Mouse (Mus musculus): ENCODE measurements around the gene Dmac2. TPM values are rescaled to one million over a fixed set of nuclear protein-coding genes. Genes with fewer than 3 reads are reported as not detected.
"Not testable (repeated sequence)": the region's sequence is repeated elsewhere in the genome, so short reads cannot be mapped to it uniquely, and the experiment has no call there.

The Dmac2 gene
- total RNA-seq (2014; rRNA removed) (54.3 and 58.1 TPM in 2 replicates), polyA plus RNA-seq (2015; fragmentation: Nextera tagmentation; extraction: Ambion mirVana) (47.5 and 50.6 TPM in 2 replicates)

GRCm38 (mm10) chr7:25618865-25619721 lies at the start of gene Dmac2:
Gene Dmac2, plus strand, starts transcription at chr7:25619414.
- H3K4me2 ChIP-seq (ENCODE audit: low read depth, low read length, poor library complexity, severe bottlenecking): peak within 1 kb of the TSS; percentile 51
- 2% methylated on average over 53 of the region's 53 CpGs for whole genome bisulfite sequencing
- peak within 1 kb of the TSS; percentile 60 for H3K4me3 ChIP-seq (ENCODE audit: low read depth, low read length)
- no peak; the same call in 1 of the 2 replicates for TF ChIP-seq CTCF (IDR thresholded peaks at IDR 0.05)
- H3K9ac ChIP-seq (replicated peaks; ENCODE audit: low read length, poor library complexity, severe bottlenecking): peak within 1 kb of the TSS; percentile 14; the same call in 1 of the 2 replicates
- peak; percentile 96 for DNase-seq (ENCODE audit: low spot score)
- H3K4me1 ChIP-seq (ENCODE audit: insufficient read depth, low read length): no peaks in the 10 kb centered on the region
- no peaks in the 10 kb centered on the region for H3K9me3 ChIP-seq (ENCODE audit: low read length)
- H3K27ac ChIP-seq (ENCODE audit: low read depth, low read length): 0 out of 2 replicates have a peak within 1 kb of the TSS, but pooled peaks have one; percentile 52
- peak; percentile 96 for ATAC-seq (ENCODE audit: low FRiP score)
- no peaks in the 10 kb centered on the region for H3K27me3 ChIP-seq (ENCODE audit: insufficient read depth, low read length)
- H3K36me3 ChIP-seq (ENCODE audit: insufficient read depth, low read length): peaks cover 18% of the 10 kb centered on the region

- not testable (repeated sequence) for H3K4me3 ChIP-seq (ENCODE audit: low read depth, low read length); H3K27me3 ChIP-seq (ENCODE audit: insufficient read depth, low read length); DNase-seq (ENCODE audit: low spot score); H3K4me2 ChIP-seq (ENCODE audit: low read depth, low read length, poor library complexity, severe bottlenecking); H3K36me3 ChIP-seq (ENCODE audit: insufficient read depth, low read length); H3K4me1 ChIP-seq (ENCODE audit: insufficient read depth, low read length); H3K9me3 ChIP-seq (ENCODE audit: low read length); H3K9ac ChIP-seq (replicated peaks; ENCODE audit: low read length, poor library complexity, severe bottlenecking); H3K27ac ChIP-seq (ENCODE audit: low read depth, low read length); ATAC-seq (ENCODE audit: low FRiP score)
- WGBS: 81% methylated on average over 5 of the region's 5 CpGs
These were observed 45.4 kb upstream of the Dmac2 start for GRCm38 (mm10) chr7:25573806-25574205.

- no peaks in the 10 kb centered on the region for H3K9me3 ChIP-seq (ENCODE audit: low read length)
- H3K4me2 ChIP-seq (ENCODE audit: low read depth, low read length, poor library complexity, severe bottlenecking): no peak overlapping the region
- DNase-seq (ENCODE audit: low spot score) (no peak), ATAC-seq (ENCODE audit: low FRiP score) (no peak)
- H3K4me1 ChIP-seq (ENCODE audit: insufficient read depth, low read length): no peaks in the 10 kb centered on the region
- H3K27ac ChIP-seq (ENCODE audit: low read depth, low read length): no peak overlapping the region
- no peaks in the 10 kb centered on the region for H3K36me3 ChIP-seq (ENCODE audit: insufficient read depth, low read length)
- no peaks in the 10 kb centered on the region for H3K27me3 ChIP-seq (ENCODE audit: insufficient read depth, low read length)
- no peak overlapping the region for H3K4me3 ChIP-seq (ENCODE audit: low read depth, low read length)
- no peak overlapping the region for H3K9ac ChIP-seq (replicated peaks; ENCODE audit: low read length, poor library complexity, severe bottlenecking)
- TF ChIP-seq CTCF (IDR thresholded peaks at IDR 0.05): no peak
- 82% methylated on average over 5 of the region's 5 CpGs for WGBS
These were observed 44.1 kb upstream of the Dmac2 start for GRCm38 (mm10) chr7:25575105-25575504.

GRCm38 (mm10) chr7:25575870-25576269 lies 43.3 kb upstream of the Dmac2 start:
- Histone ChIP-seq H3K27ac (ENCODE audit: low read depth, low read length) (no peak overlapping the region), H3K9me3 (ENCODE audit: low read length) (no peaks in the 10 kb centered on the region), H3K27me3 (ENCODE audit: insufficient read depth, low read length) (no peaks in the 10 kb centered on the region), H3K4me3 (ENCODE audit: low read depth, low read length) (no peak overlapping the region), H3K4me1 (ENCODE audit: insufficient read depth, low read length) (no peaks in the 10 kb centered on the region), H3K36me3 (ENCODE audit: insufficient read depth, low read length) (no peaks in the 10 kb centered on the region), H3K9ac (replicated peaks; ENCODE audit: low read length, poor library complexity, severe bottlenecking) (no peak overlapping the region), H3K4me2 (ENCODE audit: low read depth, low read length, poor library complexity, severe bottlenecking) (no peak overlapping the region)
- WGBS: 11% methylated on average over 8 of the region's 8 CpGs
- ATAC-seq (ENCODE audit: low FRiP score): 0 out of 2 replicates have a peak, but pooled peaks have one; percentile 41
- no peak for DNase-seq (ENCODE audit: low spot score)
- TF ChIP-seq CTCF (IDR thresholded peaks at IDR 0.05): no peak

- not testable (repeated sequence) for H3K4me2 ChIP-seq (ENCODE audit: low read depth, low read length, poor library complexity, severe bottlenecking); H3K4me3 ChIP-seq (ENCODE audit: low read depth, low read length); H3K27me3 ChIP-seq (ENCODE audit: insufficient read depth, low read length); H3K27ac ChIP-seq (ENCODE audit: low read depth, low read length); H3K36me3 ChIP-seq (ENCODE audit: insufficient read depth, low read length); ATAC-seq (ENCODE audit: low FRiP score); H3K4me1 ChIP-seq (ENCODE audit: insufficient read depth, low read length); DNase-seq (ENCODE audit: low spot score); H3K9ac ChIP-seq (replicated peaks; ENCODE audit: low read length, poor library complexity, severe bottlenecking); H3K9me3 ChIP-seq (ENCODE audit: low read length)
- 43% methylated on average over 6 of the region's 6 CpGs for WGBS
These were observed 42.9 kb upstream of the Dmac2 start for GRCm38 (mm10) chr7:25576308-25576707.

- not testable (repeated sequence) for DNase-seq (ENCODE audit: low spot score)
- ATAC-seq (ENCODE audit: low FRiP score): peak; percentile 23; the same call in 1 of the 2 replicates
- 68% methylated on average over 11 of the region's 14 CpGs for WGBS
These were observed 42.3 kb upstream of the Dmac2 start for GRCm38 (mm10) chr7:25576793-25577437.

More at GRCm38 (mm10) chr7:25576793-25577437, 42.3 kb upstream of the Dmac2 start:
- H3K4me2 ChIP-seq (ENCODE audit: low read depth, low read length, poor library complexity, severe bottlenecking); H3K9me3 ChIP-seq (ENCODE audit: low read length); H3K9ac ChIP-seq (replicated peaks; ENCODE audit: low read length, poor library complexity, severe bottlenecking); H3K4me1 ChIP-seq (ENCODE audit: insufficient read depth, low read length); H3K4me3 ChIP-seq (ENCODE audit: low read depth, low read length); H3K27me3 ChIP-seq (ENCODE audit: insufficient read depth, low read length); H3K36me3 ChIP-seq (ENCODE audit: insufficient read depth, low read length); H3K27ac ChIP-seq (ENCODE audit: low read depth, low read length): not testable (repeated sequence)

Data from midbrain, postnatal 0 days (tissue).